Mouse (Mus musculus) heart, embryonic 11.5 days (tissue): Measurements from ENCODE around the gene F11r. TPM values are rescaled to one million over a fixed set of nuclear protein-coding genes. Genes with fewer than 3 reads are reported as not detected.

Source experiments
- ATAC-seq: fragments of 200-750 bp; cut with Nextera tagmentation; replicated peaks from 2 replicates; pipeline ENCODE4 v1.8.0; 2017; ENCODE audit warnings: moderate library complexity; ENCODE audit not compliant: insufficient number of reproducible peaks, low FRiP score, low TSS enrichment
- H3K27ac ChIP-seq: fragments of 300-500 bp; sonication (generic); 2 replicates; pipeline ENCODE4 v1.5.1; 2014; ENCODE audit warnings: mild to moderate bottlenecking, low read depth, low read length
- H3K27me3 ChIP-seq: fragments of 300-500 bp; sonication (generic); 2 replicates; pipeline ENCODE4 v1.6.1; 2014; ENCODE audit warnings: mild to moderate bottlenecking, low read length, mixed read lengths; ENCODE audit not compliant: control insufficient read depth, insufficient read depth
- H3K36me3 ChIP-seq: fragments of 300-500 bp; sonication (generic); 2 replicates; pipeline ENCODE4 v1.6.1; 2014; ENCODE audit warnings: mild to moderate bottlenecking, low read length, moderate library complexity, mixed read lengths; ENCODE audit not compliant: control insufficient read depth, insufficient read depth
- H3K4me1 ChIP-seq: fragments of 300-500 bp; sonication (generic); 2 replicates; pipeline ENCODE4 v1.6.1; 2014; ENCODE audit warnings: low read length; ENCODE audit not compliant: control insufficient read depth, insufficient read depth
- H3K4me2 ChIP-seq: fragments of 300-500 bp; sonication (generic); 2 replicates; pipeline ENCODE4 v1.6.1; 2014; ENCODE audit warnings: mild to moderate bottlenecking, moderate library complexity
- H3K4me3 ChIP-seq: fragments of 300-500 bp; sonication (generic); 2 replicates; pipeline ENCODE4 v1.5.1; 2014; ENCODE audit warnings: low read depth, low read length
- H3K9ac ChIP-seq: fragments of 300-500 bp; sonication (generic); 2 replicates; pipeline ENCODE4 v1.6.1; 2014; ENCODE audit warnings: mild to moderate bottlenecking, low read depth, low read length, moderate library complexity
- H3K9me3 ChIP-seq: fragments of 300-500 bp; sonication (generic); replicated peaks from 2 replicates; pipeline ENCODE4 v1.6.1; 2016; ENCODE audit warnings: low read length; ENCODE audit not compliant: control insufficient read depth
- WGBS: fragments of 180-500 bp; shearing (Covaris S2); extraction: QIAGEN DNeasy Blood & Tissue Kit; methylation state at CpG from one replicate; pipeline ENCODE4 v1.1.7; 2014; ENCODE audit not compliant: insufficient replicate concordance; 5-methylcytosine and 5-hydroxymethylcytosine counted together
- polyA plus RNA-seq: library from polyadenylated mRNA; unstranded; fragments of >200 nt; fragmentation: Nextera tagmentation; extraction: Ambion mirVana; gene quantifications from 2 replicates; pipeline ENCODE4 v1.2.1, GENCODE M21; 2014

F11r gene
- polyA plus RNA-seq, 1 experiment from 2014 or later, result 64.1 TPM

DNA sequence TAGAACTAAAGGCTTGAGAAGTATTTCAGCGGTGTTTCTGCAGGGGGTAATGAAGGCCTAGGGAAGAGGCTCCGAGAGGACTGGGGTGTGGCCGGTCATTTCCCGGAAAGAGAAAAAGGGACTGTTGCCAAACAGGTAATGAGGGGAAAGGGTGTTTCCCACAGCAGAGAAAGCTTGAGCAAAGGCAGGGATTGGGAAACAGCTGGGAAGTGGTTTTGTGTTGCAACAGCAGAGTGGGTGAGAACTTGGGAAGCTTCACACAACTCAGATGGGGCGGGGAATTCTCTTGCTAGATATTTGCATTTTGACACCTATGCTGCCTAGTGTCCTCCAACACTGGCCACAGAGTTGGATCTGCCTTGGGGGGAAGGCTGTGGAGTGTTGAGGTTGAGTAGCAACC lies 15.6 kb downstream of the F11r start:
- 75% methylated on average over 5 of the region's 5 CpGs for WGBS

DNA sequence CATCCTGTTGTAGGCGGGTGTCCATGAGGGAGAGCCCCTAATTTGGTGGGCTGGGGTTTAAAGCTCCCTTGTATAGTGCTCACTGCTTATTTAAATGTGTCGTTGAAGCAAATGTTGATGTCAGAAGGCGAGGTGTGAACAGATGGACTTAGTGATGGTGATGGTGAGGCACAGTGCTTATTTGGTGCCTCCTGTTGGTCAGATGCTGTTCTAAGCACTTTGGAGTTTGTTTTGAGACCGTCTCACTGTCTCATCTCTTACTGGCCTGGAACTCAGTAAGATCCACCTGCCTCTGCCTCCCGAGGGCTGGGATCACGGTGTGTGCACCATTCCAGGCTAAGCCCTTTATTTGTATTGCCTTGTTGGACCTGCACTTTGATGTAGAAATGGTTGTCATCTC lies 17.6 kb downstream of the F11r start:
- H3K27ac ChIP-seq, result no peak overlapping the region
- peaks cover 7% of the 10 kb centered on the region for H3K4me1 ChIP-seq
- no peaks in the 10 kb centered on the region for H3K9me3 ChIP-seq
- no peaks in the 10 kb centered on the region for H3K36me3 ChIP-seq
- H3K4me2 ChIP-seq, result no peak overlapping the region
- no peaks in the 10 kb centered on the region for H3K27me3 ChIP-seq
- no peak overlapping the region for H3K4me3 ChIP-seq
- no peak for ATAC-seq
- H3K9ac ChIP-seq, result no peak overlapping the region
- WGBS, result 71% methylated on average over 6 of the region's 6 CpGs

More for the DNA sequence above, 15.6 kb downstream of the F11r start:
- Histone ChIP-seq H3K4me3 (no peak overlapping the region), H3K36me3 (no peaks in the 10 kb centered on the region), H3K9ac (no peak overlapping the region), H3K9me3 (no peaks in the 10 kb centered on the region), H3K27ac (no peak overlapping the region), H3K27me3 (no peaks in the 10 kb centered on the region), H3K4me1 (peaks cover 5% of the 10 kb centered on the region; the same call in 1 of the 2 replicates), H3K4me2 (no peak overlapping the region)
- ATAC-seq, result no peak

DNA sequence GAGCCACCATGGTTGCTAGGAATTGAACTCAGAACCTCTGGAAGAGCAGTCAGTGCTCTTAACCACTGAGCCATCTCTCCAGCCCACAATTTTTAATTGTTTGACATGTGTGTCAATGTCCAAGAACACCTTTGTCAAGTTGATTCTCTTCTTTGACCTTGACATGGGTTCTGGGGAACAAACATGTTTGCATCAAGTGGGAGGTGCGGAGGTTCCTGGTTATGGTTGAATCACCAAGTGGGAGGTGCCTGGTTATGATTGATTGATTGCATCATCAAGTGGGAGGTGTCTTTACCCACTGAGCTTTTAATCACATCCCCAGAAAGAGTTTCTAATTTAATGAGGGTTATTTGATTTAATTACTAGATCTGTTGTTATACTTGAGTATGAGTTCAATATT lies 20.2 kb downstream of the F11r start:
- H3K27ac ChIP-seq, result no peak overlapping the region
- no peaks in the 10 kb centered on the region for H3K27me3 ChIP-seq
- no peaks in the 10 kb centered on the region for H3K9me3 ChIP-seq
- H3K4me3 ChIP-seq, result no peak overlapping the region
- H3K4me1 ChIP-seq, result peaks cover 5% of the 10 kb centered on the region
- H3K9ac ChIP-seq, result no peak overlapping the region
- no peak overlapping the region for H3K4me2 ChIP-seq
- 92% methylated on average over 1 of the region's 1 CpGs for WGBS
- ATAC-seq, result no peak
- H3K36me3 ChIP-seq, result peaks cover 10% of the 10 kb centered on the region

DNA sequence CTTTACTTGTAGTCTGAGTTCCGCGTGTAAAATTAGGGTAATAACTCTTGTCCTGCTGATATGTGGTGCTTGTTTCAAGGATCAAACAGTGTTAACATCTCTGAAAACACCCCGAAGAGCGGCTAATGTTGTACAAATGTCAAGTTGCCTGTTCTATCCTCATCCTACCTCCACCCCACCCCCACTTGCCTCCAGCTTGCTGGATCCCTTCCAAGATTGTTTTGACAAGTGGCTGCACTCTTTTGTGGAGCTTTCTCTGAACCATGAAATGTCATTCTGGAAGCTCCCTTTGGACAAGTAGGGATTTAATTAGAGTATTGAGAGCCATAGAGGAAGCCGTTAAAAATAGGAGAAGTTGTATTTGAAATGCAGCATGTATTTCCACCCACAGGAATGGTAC lies 22.5 kb downstream of the F11r start:
- H3K4me3 ChIP-seq, result no peak overlapping the region
- 0 out of 2 replicates have a peak overlapping the region, but pooled peaks have one; percentile 6 for H3K4me2 ChIP-seq
- no peak overlapping the region for H3K27ac ChIP-seq
- WGBS, result 65% methylated on average over 5 of the region's 5 CpGs
- H3K9ac ChIP-seq, result no peak overlapping the region
- H3K36me3 ChIP-seq, result peaks cover 23% of the 10 kb centered on the region
- ATAC-seq, result no peak
- no peaks in the 10 kb centered on the region for H3K27me3 ChIP-seq
- H3K9me3 ChIP-seq, result no peaks in the 10 kb centered on the region
- H3K4me1 ChIP-seq, result peaks cover 5% of the 10 kb centered on the region

DNA sequence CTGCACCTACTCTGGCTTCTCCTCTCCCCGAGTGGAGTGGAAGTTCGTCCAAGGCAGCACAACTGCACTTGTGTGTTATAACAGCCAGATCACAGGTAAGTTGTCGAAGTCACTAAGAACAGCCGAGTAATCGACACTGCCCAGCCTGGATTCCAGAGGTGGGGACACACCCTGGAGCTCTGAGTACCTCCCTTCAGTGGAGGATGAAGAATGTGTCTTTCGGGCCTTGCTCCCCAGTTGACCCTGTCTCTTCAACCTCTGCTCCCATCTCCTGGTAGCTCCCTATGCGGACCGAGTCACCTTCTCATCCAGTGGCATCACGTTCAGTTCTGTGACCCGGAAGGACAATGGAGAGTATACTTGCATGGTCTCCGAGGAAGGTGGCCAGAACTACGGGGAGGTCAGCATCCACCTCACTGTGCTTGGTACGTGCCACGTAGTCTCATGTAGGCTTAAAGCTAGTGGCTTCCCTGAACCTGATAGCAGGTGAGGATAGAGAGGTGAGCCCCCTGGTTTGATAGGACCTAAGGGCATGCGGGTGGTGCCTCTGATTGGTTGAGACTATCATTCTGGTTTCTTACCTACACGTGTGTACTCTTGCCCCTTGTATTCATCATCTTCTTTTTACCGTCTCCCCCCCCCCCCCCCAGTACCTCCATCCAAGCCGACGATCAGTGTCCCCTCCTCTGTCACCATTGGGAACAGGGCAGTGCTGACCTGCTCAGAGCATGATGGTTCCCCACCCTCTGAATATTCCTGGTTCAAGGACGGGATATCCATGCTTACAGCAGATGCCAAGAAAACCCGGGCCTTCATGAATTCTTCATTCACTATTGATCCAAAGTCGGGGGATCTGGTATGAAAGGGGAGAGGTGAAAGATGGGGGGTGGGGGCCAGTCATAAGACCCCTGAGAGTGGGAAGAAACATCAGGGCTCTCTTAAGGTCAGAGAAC lies 23.5 kb downstream of the F11r start:
- H3K27me3 ChIP-seq, result no peaks in the 10 kb centered on the region

DNA sequence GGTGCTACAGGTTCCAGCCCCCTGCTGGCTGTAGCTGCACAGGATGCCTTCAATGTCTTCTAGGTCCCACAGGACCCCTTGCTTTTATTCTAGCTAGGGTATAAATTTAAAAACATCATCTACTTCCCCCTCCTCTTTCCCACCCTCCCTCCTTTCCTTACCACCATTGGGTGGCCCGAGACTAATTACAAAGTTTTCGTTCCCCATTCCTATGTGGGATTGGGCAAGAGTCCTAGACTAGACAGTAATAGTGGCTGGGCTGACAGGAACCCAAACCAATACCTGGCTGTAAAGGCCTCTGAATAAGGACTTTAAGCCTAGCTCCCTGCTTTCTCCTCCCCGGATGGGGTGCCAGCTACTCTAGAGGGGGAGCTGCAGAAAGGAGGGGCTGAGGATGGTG lies 25.8 kb downstream of the F11r start:
- Histone ChIP-seq H3K36me3 (peaks cover 23% of the 10 kb centered on the region), H3K9me3 (no peaks in the 10 kb centered on the region), H3K4me2 (no peak overlapping the region), H3K9ac (no peak overlapping the region), H3K27me3 (no peaks in the 10 kb centered on the region), H3K4me3 (no peak overlapping the region), H3K4me1 (peaks cover 5% of the 10 kb centered on the region), H3K27ac (no peak overlapping the region)
- WGBS, result 89% methylated on average over 3 of the region's 3 CpGs
- ATAC-seq, result no peak

More for the DNA sequence above, 23.5 kb downstream of the F11r start:
- H3K4me1 ChIP-seq, result peaks cover 5% of the 10 kb centered on the region
- no peaks in the 10 kb centered on the region for H3K9me3 ChIP-seq
- no peak overlapping the region for H3K4me3 ChIP-seq
- peaks cover 23% of the 10 kb centered on the region for H3K36me3 ChIP-seq
- H3K9ac ChIP-seq, result no peak overlapping the region
- no peak overlapping the region for H3K27ac ChIP-seq
- H3K4me2 ChIP-seq, result no peak overlapping the region
- 88% methylated on average over 22 of the region's 22 CpGs for WGBS
- ATAC-seq, result no peak

DNA sequence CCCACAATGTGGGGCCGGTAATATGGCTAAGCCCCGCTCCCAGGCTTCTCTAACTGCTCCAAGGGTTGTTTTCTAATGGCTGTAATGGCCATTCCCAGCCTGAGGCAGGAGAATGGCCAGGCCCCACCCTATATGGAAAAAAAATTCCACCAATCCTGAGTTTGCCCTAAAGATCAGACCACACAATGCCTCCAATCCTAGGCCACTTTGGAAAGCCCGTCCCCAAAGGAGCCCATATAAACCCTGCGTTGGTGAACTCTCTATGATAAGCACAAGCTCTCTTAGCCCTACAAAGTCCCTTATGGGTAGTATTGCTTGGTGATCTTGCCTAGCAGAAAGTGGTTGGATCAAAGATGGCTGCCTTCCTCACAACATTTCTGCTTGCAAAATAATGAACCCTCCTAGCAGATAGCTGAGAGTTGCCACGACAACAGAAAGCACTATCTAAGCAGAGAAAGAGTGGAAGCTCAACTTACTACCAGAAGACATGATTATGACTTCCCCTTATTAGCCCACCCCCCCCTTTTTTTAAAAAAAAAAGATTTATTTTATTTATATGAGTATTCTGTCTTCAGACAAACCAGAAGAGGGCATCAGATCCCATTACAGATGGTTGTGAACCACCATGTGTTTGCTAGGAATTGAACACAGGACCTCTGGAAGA lies 28.5 kb downstream of the F11r start:
- Histone ChIP-seq H3K9me3 (no peaks in the 10 kb centered on the region), H3K27ac (no peak overlapping the region), H3K4me2 (no peak overlapping the region), H3K9ac (no peak overlapping the region), H3K4me1 (peaks cover 7% of the 10 kb centered on the region; the same call in 1 of the 2 replicates), H3K36me3 (peaks cover 23% of the 10 kb centered on the region), H3K4me3 (no peak overlapping the region), H3K27me3 (no peaks in the 10 kb centered on the region)
- whole genome bisulfite sequencing, result 90% methylated on average over 5 of the region's 5 CpGs
- ATAC-seq, result no peak

DNA sequence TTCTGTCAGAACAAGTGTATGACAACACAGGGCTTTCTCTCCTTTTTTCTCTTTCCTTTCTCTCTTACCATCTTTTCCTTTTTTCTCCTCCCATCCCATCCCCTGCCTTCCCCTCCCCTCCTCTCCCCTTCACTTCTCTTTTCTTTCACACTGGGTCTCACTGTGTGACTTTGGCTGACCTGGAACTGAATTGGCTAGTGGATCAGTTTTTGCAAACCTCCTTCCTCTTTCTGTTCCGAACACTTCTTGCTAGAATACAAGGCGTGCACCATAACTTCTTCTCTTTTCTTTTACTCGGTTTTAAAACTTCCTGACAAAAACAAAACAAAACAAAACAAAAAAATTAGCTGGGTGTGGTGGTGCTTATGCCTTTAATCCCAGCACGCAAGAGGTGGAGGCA lies 29.2 kb downstream of the F11r start:
- no peak overlapping the region for H3K9ac ChIP-seq
- H3K27me3 ChIP-seq, result no peaks in the 10 kb centered on the region
- no peaks in the 10 kb centered on the region for H3K9me3 ChIP-seq
- H3K4me1 ChIP-seq, result peaks cover 7% of the 10 kb centered on the region; the same call in 1 of the 2 replicates
- no peak for ATAC-seq
- no peak overlapping the region for H3K4me3 ChIP-seq
- 74% methylated on average over 4 of the region's 4 CpGs for WGBS
- no peak overlapping the region for H3K27ac ChIP-seq
- no peak overlapping the region for H3K4me2 ChIP-seq
- H3K36me3 ChIP-seq, result peaks cover 20% of the 10 kb centered on the region
